Mouse (Mus musculus) embryonic facial prominence, embryonic 15.5 days (tissue): ENCODE data around the gene Nectin1. TPM values are rescaled to one million over a fixed set of nuclear protein-coding genes. Genes with fewer than 3 reads are reported as not detected.

Source experiments
- ATAC-seq: fragments of 200-750 bp; cut with Nextera tagmentation; 2 replicates; pipeline ENCODE4 v1.8.0; 2017; ENCODE audit warnings: low read depth, moderate TSS enrichment; ENCODE audit not compliant: insufficient number of reproducible peaks, low FRiP score, low TSS enrichment
- H3K27ac ChIP-seq: fragments of 300-500 bp; sonication (generic); replicated peaks from 2 replicates; pipeline ENCODE4 v1.5.1; 2015; ENCODE audit warnings: mild to moderate bottlenecking, inconsistent platforms
- H3K27me3 ChIP-seq: fragments of 300-500 bp; sonication (generic); 2 replicates; pipeline ENCODE4 v1.6.1; 2015; ENCODE audit warnings: inconsistent platforms
- H3K36me3 ChIP-seq: fragments of 300-500 bp; sonication (generic); 2 replicates; pipeline ENCODE4 v1.6.1; 2015; ENCODE audit warnings: mild to moderate bottlenecking, inconsistent platforms
- H3K4me1 ChIP-seq: fragments of 300-500 bp; sonication (generic); 2 replicates; pipeline ENCODE4 v1.6.1; 2015; ENCODE audit warnings: inconsistent platforms
- H3K4me2 ChIP-seq: fragments of 300-500 bp; sonication (generic); replicated peaks from 2 replicates; pipeline ENCODE4 v1.6.1; 2015; ENCODE audit warnings: mild to moderate bottlenecking, inconsistent platforms
- H3K4me3 ChIP-seq: fragments of 300-500 bp; sonication (generic); replicated peaks from 2 replicates; pipeline ENCODE4 v1.5.1; 2015; ENCODE audit warnings: mild to moderate bottlenecking, inconsistent platforms
- H3K9ac ChIP-seq: fragments of 300-500 bp; sonication (generic); 2 replicates; pipeline ENCODE4 v1.6.1; 2015; ENCODE audit warnings: inconsistent platforms
- H3K9me3 ChIP-seq: fragments of 300-500 bp; sonication (generic); replicated peaks from 2 replicates; pipeline ENCODE4 v1.6.1; 2016; ENCODE audit warnings: inconsistent platforms
- WGBS: fragments of 180-500 bp; shearing (Covaris S2); methylation state at CpG from one replicate; pipeline ENCODE4 v1.1.7; 2015; 5-methylcytosine and 5-hydroxymethylcytosine counted together
- polyA plus RNA-seq: library from polyadenylated mRNA; unstranded; fragments of >200 nt; fragmentation: Nextera tagmentation; extraction: Ambion mirVana; gene quantifications from 2 replicates; pipeline ENCODE4 v1.2.1, GENCODE M21; 2015

The Nectin1 gene
- polyA plus RNA-seq, 1 experiment from 2014 or later: 13.4 TPM

DNA sequence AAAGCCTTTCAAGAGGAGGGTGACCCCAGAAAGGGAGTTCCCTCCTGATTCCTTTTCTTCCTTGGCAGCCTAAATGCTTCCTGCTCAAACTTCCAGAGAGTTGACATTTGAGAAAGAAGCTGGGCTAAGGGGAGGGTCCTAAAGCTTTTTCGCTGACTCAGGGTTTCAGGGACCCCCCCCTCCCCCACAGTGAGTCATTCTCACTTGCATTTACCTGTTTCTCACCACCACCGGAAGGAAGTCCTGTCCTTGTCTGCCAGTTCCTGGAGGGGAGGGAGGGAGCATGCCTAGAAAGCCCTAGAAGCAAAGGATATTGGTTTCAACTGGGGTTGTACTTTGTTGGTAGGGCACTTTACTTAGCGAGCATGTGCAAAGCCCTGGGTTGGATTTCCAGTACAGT lies 40.2 kb downstream of the Nectin1 start:
- ATAC-seq: no peak
- peaks cover 79% of the 10 kb centered on the region for H3K4me1 ChIP-seq

GRCm38 (mm10) chr9:43784841-43785240 lies 41.1 kb downstream of the Nectin1 start:
- Histone ChIP-seq H3K27me3 (no peaks in the 10 kb centered on the region), H3K36me3 (no peaks in the 10 kb centered on the region), H3K4me1 (peaks cover 74% of the 10 kb centered on the region), H3K4me2 (no peak overlapping the region), H3K4me3 (no peak overlapping the region), H3K9ac (no peak overlapping the region), H3K9me3 (no peaks in the 10 kb centered on the region), H3K27ac (peak overlapping the region; percentile 76)
- 51% methylated on average over 13 of the region's 13 CpGs for whole genome bisulfite sequencing
- no peak for ATAC-seq

More for the DNA sequence above, 40.2 kb downstream of the Nectin1 start:
- WGBS: 21% methylated on average over 3 of the region's 3 CpGs
- Histone ChIP-seq H3K27me3 (no peaks in the 10 kb centered on the region), H3K4me3 (no peak overlapping the region), H3K36me3 (no peaks in the 10 kb centered on the region), H3K4me2 (no peak overlapping the region), H3K27ac (peak overlapping the region; percentile 76; the same call in 1 of the 2 replicates), H3K9ac (no peak overlapping the region), H3K9me3 (no peaks in the 10 kb centered on the region)

- peak overlapping the region; percentile 78 for H3K27ac ChIP-seq
- ATAC-seq: no peak
Measured at GRCm38 (mm10) chr9:43787591-43787990, 43.8 kb downstream of the Nectin1 start.

GRCm38 (mm10) chr9:43792681-43793080 lies 48.9 kb downstream of the Nectin1 start:
- Histone ChIP-seq H3K9me3 (no peaks in the 10 kb centered on the region), H3K4me2 (no peak overlapping the region), H3K4me3 (no peak overlapping the region), H3K27ac (no peak overlapping the region), H3K27me3 (no peaks in the 10 kb centered on the region), H3K9ac (no peak overlapping the region), H3K4me1 (peaks cover 22% of the 10 kb centered on the region), H3K36me3 (peaks cover 29% of the 10 kb centered on the region)
- WGBS: 86% methylated on average over 9 of the region's 9 CpGs
- no peak for ATAC-seq

More at GRCm38 (mm10) chr9:43787591-43787990, 43.8 kb downstream of the Nectin1 start:
- Histone ChIP-seq H3K9me3 (no peaks in the 10 kb centered on the region), H3K4me2 (0 out of 2 replicates have a peak overlapping the region, but pooled peaks have one; percentile 17), H3K4me1 (peaks cover 49% of the 10 kb centered on the region), H3K4me3 (no peak overlapping the region), H3K36me3 (peaks cover 8% of the 10 kb centered on the region), H3K27me3 (no peaks in the 10 kb centered on the region), H3K9ac (no peak overlapping the region)
- 61% methylated on average over 4 of the region's 4 CpGs for WGBS

DNA sequence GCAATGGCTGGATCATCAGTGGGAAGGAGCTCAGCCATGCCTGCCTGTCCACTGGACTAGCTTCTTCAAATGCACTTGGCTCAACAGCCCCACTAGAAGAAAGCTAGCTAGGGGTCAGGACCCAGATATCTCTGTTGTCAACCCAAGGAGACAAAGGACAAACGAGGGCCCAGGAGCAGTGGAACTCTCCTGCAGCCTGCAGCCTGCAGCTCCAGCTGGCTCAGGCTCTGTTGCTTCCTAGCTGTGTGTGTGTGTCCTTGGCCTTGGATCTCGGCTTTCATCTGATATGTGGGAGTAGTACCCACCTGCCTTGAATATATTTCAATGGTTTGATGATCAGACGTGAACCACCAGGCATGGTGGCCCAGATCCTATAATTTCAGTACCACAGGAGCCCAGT lies 49.6 kb downstream of the Nectin1 start:
- Histone ChIP-seq H3K9ac (no peak overlapping the region), H3K4me1 (peaks cover 16% of the 10 kb centered on the region; the same call in 1 of the 2 replicates), H3K27me3 (no peaks in the 10 kb centered on the region), H3K4me3 (no peak overlapping the region), H3K36me3 (peaks cover 29% of the 10 kb centered on the region), H3K27ac (no peak overlapping the region), H3K4me2 (no peak overlapping the region), H3K9me3 (no peaks in the 10 kb centered on the region)
- no peak for ATAC-seq
- WGBS: 71% methylated on average over 3 of the region's 3 CpGs

DNA sequence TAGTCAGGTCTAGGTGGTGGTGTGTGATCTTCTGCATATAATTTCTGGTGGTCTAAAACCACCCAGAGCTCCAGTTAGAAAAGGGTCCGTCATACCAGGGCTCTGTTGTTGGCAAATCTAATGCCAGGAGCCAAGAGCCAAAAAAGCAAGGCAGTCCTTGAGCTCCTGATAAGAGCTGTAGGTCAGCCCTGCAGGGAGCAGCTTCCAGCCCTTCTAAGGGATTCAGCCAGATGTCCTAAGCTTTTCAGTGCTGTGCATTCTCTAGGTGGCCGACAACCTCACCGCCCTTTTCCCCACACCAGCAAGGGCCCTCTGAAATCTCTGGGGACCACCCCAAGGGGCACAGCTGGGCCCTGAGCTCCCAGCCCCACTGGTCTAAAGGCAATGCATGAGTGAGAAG lies 52.2 kb downstream of the Nectin1 start:
- no peak overlapping the region for H3K27ac ChIP-seq
- WGBS: 84% methylated on average over 3 of the region's 3 CpGs
- no peak overlapping the region for H3K4me2 ChIP-seq
- no peak overlapping the region for H3K9ac ChIP-seq
- H3K36me3 ChIP-seq: peaks cover 41% of the 10 kb centered on the region
- H3K27me3 ChIP-seq: no peaks in the 10 kb centered on the region
- no peak overlapping the region for H3K4me3 ChIP-seq
- 0 out of 2 replicates have a peak, but pooled peaks cover 7% of the 10 kb centered on the region for H3K4me1 ChIP-seq
- ATAC-seq: no peak
- H3K9me3 ChIP-seq: no peaks in the 10 kb centered on the region

- Histone ChIP-seq H3K36me3 (peaks cover 38% of the 10 kb centered on the region), H3K4me2 (no peak overlapping the region), H3K27me3 (no peaks in the 10 kb centered on the region), H3K9ac (no peak overlapping the region), H3K27ac (peak overlapping the region; percentile 34; the same call in 1 of the 2 replicates), H3K9me3 (no peaks in the 10 kb centered on the region), H3K4me3 (no peak overlapping the region), H3K4me1 (0 out of 2 replicates have a peak, but pooled peaks cover 13% of the 10 kb centered on the region)
- 73% methylated on average over 11 of the region's 11 CpGs for WGBS
- ATAC-seq: no peak
Measured at GRCm38 (mm10) chr9:43796841-43797740, 53.3 kb downstream of the Nectin1 start.

- Histone ChIP-seq H3K4me2 (no peak overlapping the region), H3K27me3 (no peaks in the 10 kb centered on the region), H3K9me3 (no peaks in the 10 kb centered on the region), H3K9ac (no peak overlapping the region), H3K4me1 (0 out of 2 replicates have a peak, but pooled peaks cover 13% of the 10 kb centered on the region), H3K4me3 (no peak overlapping the region), H3K36me3 (peaks cover 31% of the 10 kb centered on the region; the same call in 1 of the 2 replicates), H3K27ac (no peak overlapping the region)
- 71% methylated on average over 7 of the region's 7 CpGs for WGBS
- ATAC-seq: no peak
Measured at GRCm38 (mm10) chr9:43797746-43798145, 54.0 kb downstream of the Nectin1 start.

DNA sequence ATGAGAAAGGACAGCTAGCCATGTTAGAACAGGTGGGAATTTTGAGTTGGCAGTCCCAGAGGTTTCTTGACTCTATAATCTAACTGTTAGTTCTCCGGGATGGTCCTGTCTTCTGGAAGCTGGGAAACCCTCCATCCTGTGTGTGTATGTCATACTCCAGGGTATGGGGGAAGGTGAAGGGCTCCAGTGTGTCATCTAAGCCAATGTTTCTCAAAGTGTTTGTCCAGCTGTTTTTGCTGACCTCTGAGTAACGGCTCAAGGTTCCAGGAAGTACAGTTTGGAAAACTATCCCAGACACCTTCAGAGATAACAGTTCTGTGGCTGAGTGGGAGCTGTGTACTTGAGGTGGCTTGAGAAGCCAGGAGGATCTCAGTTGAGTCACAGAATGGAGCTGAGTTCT lies 56.7 kb downstream of the Nectin1 start:
- peaks cover 18% of the 10 kb centered on the region; the same call in 1 of the 2 replicates for H3K4me1 ChIP-seq
- H3K27me3 ChIP-seq: no peaks in the 10 kb centered on the region
- H3K36me3 ChIP-seq: peaks cover 16% of the 10 kb centered on the region; the same call in 1 of the 2 replicates
- no peak for ATAC-seq
- no peak overlapping the region for H3K27ac ChIP-seq
- H3K9ac ChIP-seq: no peak overlapping the region
- H3K4me3 ChIP-seq: no peak overlapping the region
- WGBS: 83% methylated on average over 2 of the region's 2 CpGs
- no peak overlapping the region for H3K4me2 ChIP-seq
- no peaks in the 10 kb centered on the region for H3K9me3 ChIP-seq

DNA sequence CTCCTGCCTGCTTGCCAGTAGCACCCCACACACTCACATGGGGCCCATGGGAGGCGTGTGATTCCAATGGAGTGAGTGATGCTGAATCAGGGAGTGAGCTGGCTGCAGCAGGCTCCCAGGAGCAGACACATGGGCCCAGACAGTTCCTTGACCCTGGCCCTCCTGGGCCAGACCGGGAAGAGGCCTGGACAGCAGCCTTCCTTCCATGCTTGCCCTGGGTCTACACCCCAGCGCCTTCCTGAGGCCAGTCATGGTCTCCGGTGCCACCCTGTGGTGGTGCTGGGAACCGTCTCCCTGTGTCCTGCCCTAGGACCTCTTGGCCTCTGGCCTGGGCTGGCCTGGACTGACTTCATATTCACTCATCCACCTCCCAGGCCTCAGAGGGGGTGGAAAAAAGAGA lies 58.1 kb downstream of the Nectin1 start:
- H3K9me3 ChIP-seq: no peaks in the 10 kb centered on the region
- no peaks in the 10 kb centered on the region for H3K27me3 ChIP-seq
- H3K27ac ChIP-seq: no peak overlapping the region
- ATAC-seq: no peak
- 33% methylated on average over 5 of the region's 5 CpGs for WGBS
- H3K4me2 ChIP-seq: no peak overlapping the region
- no peak overlapping the region for H3K9ac ChIP-seq
- H3K4me1 ChIP-seq: peaks cover 15% of the 10 kb centered on the region; the same call in 1 of the 2 replicates
- peaks cover 14% of the 10 kb centered on the region for H3K36me3 ChIP-seq
- no peak overlapping the region for H3K4me3 ChIP-seq

GRCm38 (mm10) chr9:43807565-43807964 lies 63.8 kb downstream of the Nectin1 start:
- Histone ChIP-seq H3K4me2 (no peak overlapping the region), H3K36me3 (peaks cover 3% of the 10 kb centered on the region; the same call in 1 of the 2 replicates), H3K4me1 (peaks cover 20% of the 10 kb centered on the region), H3K9me3 (no peaks in the 10 kb centered on the region), H3K27me3 (no peaks in the 10 kb centered on the region), H3K27ac (no peak overlapping the region), H3K4me3 (no peak overlapping the region), H3K9ac (no peak overlapping the region)
- 32% methylated on average over 6 of the region's 6 CpGs for WGBS
- peak; percentile 48; the same call in 1 of the 2 replicates for ATAC-seq
